Mouse (Mus musculus): ENCODE measurements around the gene Gm37240.

The Gm37240 gene

GRCm38 (mm10) chr3:85635126-85635419 is 252.2 kb downstream of the Gm37240 start:
- ATAC-seq (ENCODE audit: low TSS enrichment) = no peak

- no peak for ATAC-seq (ENCODE audit: low TSS enrichment)
Measured at GRCm38 (mm10) chr3:85634389-85635125, 252.8 kb downstream of the Gm37240 start.

- ATAC-seq (ENCODE audit: low TSS enrichment) = no peak
Measured at GRCm38 (mm10) chr3:85633733-85634132, 253.6 kb downstream of the Gm37240 start.

GRCm38 (mm10) chr3:85629895-85630510 is 257.3 kb downstream of the Gm37240 start:
- peak; percentile 85 for ATAC-seq (ENCODE audit: low TSS enrichment)

GRCm38 (mm10) chr3:85619751-85620150 is 267.6 kb downstream of the Gm37240 start:
- ATAC-seq (ENCODE audit: low TSS enrichment) = peak; percentile 88

- ATAC-seq (ENCODE audit: low TSS enrichment) = peak; percentile 59; the same call in 1 of the 2 replicates
Measured at GRCm38 (mm10) chr3:85619345-85619744, 268.0 kb downstream of the Gm37240 start.

- ATAC-seq (ENCODE audit: low TSS enrichment) = peak; percentile 76
Measured at GRCm38 (mm10) chr3:85618885-85619284, 268.4 kb downstream of the Gm37240 start.

GRCm38 (mm10) chr3:85616389-85616788 is 270.9 kb downstream of the Gm37240 start:
- no peak for ATAC-seq (ENCODE audit: low TSS enrichment)

- peak; percentile 85 for ATAC-seq (ENCODE audit: low TSS enrichment)
Measured at GRCm38 (mm10) chr3:85607753-85608152, 279.6 kb downstream of the Gm37240 start.

GRCm38 (mm10) chr3:85606912-85607311 is 280.4 kb downstream of the Gm37240 start:
- no peak for ATAC-seq (ENCODE audit: low TSS enrichment)

- no peak for ATAC-seq (ENCODE audit: low TSS enrichment)
Measured at GRCm38 (mm10) chr3:85603811-85604210, 283.5 kb downstream of the Gm37240 start.

- no peak for ATAC-seq (ENCODE audit: low TSS enrichment)
Measured at GRCm38 (mm10) chr3:85601841-85602305, 285.4 kb downstream of the Gm37240 start.

GRCm38 (mm10) chr3:85599526-85599925 is 287.8 kb downstream of the Gm37240 start:
- ATAC-seq (ENCODE audit: low TSS enrichment) = no peak

- no peak for ATAC-seq (ENCODE audit: low TSS enrichment)
Measured at GRCm38 (mm10) chr3:85594452-85594851, 292.9 kb downstream of the Gm37240 start.

GRCm38 (mm10) chr3:85592640-85593252 is 294.6 kb downstream of the Gm37240 start:
- no peak for ATAC-seq (ENCODE audit: low TSS enrichment)

GRCm38 (mm10) chr3:85592067-85592466 is 295.3 kb downstream of the Gm37240 start:
- ATAC-seq (ENCODE audit: low TSS enrichment) = no peak

GRCm38 (mm10) chr3:85590090-85590754 is 297.1 kb downstream of the Gm37240 start:
- ATAC-seq (ENCODE audit: low TSS enrichment) = peak; percentile 88

- ATAC-seq (ENCODE audit: low TSS enrichment) = peak; percentile 46
Measured at GRCm38 (mm10) chr3:85588701-85589100, 298.6 kb downstream of the Gm37240 start.

GRCm38 (mm10) chr3:85584966-85585365 is 302.4 kb downstream of the Gm37240 start:
- no peak for ATAC-seq (ENCODE audit: low TSS enrichment)

GRCm38 (mm10) chr3:85583194-85583593 is 304.1 kb downstream of the Gm37240 start:
- ATAC-seq (ENCODE audit: low TSS enrichment) = peak; percentile 84

GRCm38 (mm10) chr3:85582726-85583125 is 304.6 kb downstream of the Gm37240 start:
- ATAC-seq (ENCODE audit: low TSS enrichment) = no peak
